Mouse (Mus musculus): ENCODE results near the gene Nufip2.

DNA sequence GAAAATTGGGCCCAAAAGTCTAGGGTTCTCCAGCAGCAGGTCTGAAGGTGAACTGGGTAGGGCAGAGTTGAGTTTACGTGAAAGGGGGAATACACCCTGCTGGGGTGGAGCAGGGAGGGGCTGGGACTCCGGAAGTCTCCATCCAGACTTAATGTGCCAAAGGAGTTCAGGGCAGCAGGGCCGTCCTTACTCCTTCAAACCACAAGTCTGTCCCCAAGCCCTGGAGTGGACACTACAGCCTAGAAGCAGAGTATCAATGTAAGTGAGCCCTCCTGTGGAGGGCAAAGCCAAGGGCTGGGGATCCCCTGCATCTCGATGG, 79.5 kb downstream of the Nufip2 start:
- TF ChIP-seq EP300 (IDR thresholded peaks at IDR 0.05; ENCODE audit: low read depth) (no peak), CTCF (IDR thresholded peaks at IDR 0.05; ENCODE audit: low read depth) (no peak)

Data from liver, embryonic 14.5 days (tissue).